Mouse (Mus musculus) heart, embryonic 11.5 days (tissue): ENCODE measurements at regions not wholly inside any gene's neighbourhood (a gene's known extent, or its start where the extent isn't known, plus 50 kb on each side); places are given as distances from the start of the nearest gene placed in this dataset.

Source experiments
- ATAC-seq: fragments of 200-750 bp; cut with Nextera tagmentation; replicated peaks from 2 replicates; pipeline ENCODE4 v1.8.0; 2017; ENCODE audit warnings: moderate library complexity; ENCODE audit not compliant: insufficient number of reproducible peaks, low FRiP score, low TSS enrichment
- H3K27ac ChIP-seq: fragments of 300-500 bp; sonication (generic); 2 replicates; pipeline ENCODE4 v1.5.1; 2014; ENCODE audit warnings: mild to moderate bottlenecking, low read depth, low read length
- H3K27me3 ChIP-seq: fragments of 300-500 bp; sonication (generic); 2 replicates; pipeline ENCODE4 v1.6.1; 2014; ENCODE audit warnings: mild to moderate bottlenecking, low read length, mixed read lengths; ENCODE audit not compliant: control insufficient read depth, insufficient read depth
- H3K36me3 ChIP-seq: fragments of 300-500 bp; sonication (generic); 2 replicates; pipeline ENCODE4 v1.6.1; 2014; ENCODE audit warnings: mild to moderate bottlenecking, low read length, moderate library complexity, mixed read lengths; ENCODE audit not compliant: control insufficient read depth, insufficient read depth
- H3K4me1 ChIP-seq: fragments of 300-500 bp; sonication (generic); 2 replicates; pipeline ENCODE4 v1.6.1; 2014; ENCODE audit warnings: low read length; ENCODE audit not compliant: control insufficient read depth, insufficient read depth
- H3K4me2 ChIP-seq: fragments of 300-500 bp; sonication (generic); 2 replicates; pipeline ENCODE4 v1.6.1; 2014; ENCODE audit warnings: mild to moderate bottlenecking, moderate library complexity
- H3K4me3 ChIP-seq: fragments of 300-500 bp; sonication (generic); 2 replicates; pipeline ENCODE4 v1.5.1; 2014; ENCODE audit warnings: low read depth, low read length
- H3K9ac ChIP-seq: fragments of 300-500 bp; sonication (generic); 2 replicates; pipeline ENCODE4 v1.6.1; 2014; ENCODE audit warnings: mild to moderate bottlenecking, low read depth, low read length, moderate library complexity
- H3K9me3 ChIP-seq: fragments of 300-500 bp; sonication (generic); replicated peaks from 2 replicates; pipeline ENCODE4 v1.6.1; 2016; ENCODE audit warnings: low read length; ENCODE audit not compliant: control insufficient read depth
- WGBS: fragments of 180-500 bp; shearing (Covaris S2); extraction: QIAGEN DNeasy Blood & Tissue Kit; methylation state at CpG from one replicate; pipeline ENCODE4 v1.1.7; 2014; ENCODE audit not compliant: insufficient replicate concordance; 5-methylcytosine and 5-hydroxymethylcytosine counted together

DNA sequence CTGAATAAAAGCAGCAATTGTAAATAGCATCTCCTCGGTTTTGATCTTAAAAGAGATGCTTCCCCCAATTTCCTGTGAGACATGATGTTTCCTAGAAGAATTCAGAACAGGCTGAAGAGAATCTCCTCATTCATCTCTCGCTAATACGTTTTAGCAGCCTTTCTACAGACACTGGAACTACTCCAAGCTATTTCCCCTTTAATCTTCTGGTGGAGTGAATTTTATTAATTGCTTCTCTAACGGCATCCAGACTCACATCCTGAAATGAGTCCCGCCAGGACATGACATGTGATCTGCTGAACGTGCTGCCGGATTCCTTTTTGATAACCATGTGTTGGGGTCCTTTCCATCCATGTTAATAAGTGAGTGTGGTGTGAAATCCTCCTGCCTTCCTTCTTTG is 209.6 kb upstream of the Kdm8 start:
- WGBS = 71% methylated on average over 7 of the region's 7 CpGs
- no peak overlapping the region for H3K9ac ChIP-seq
- no peak overlapping the region for H3K4me3 ChIP-seq
- H3K9me3 ChIP-seq = no peaks in the 10 kb centered on the region
- H3K36me3 ChIP-seq = no peaks in the 10 kb centered on the region
- no peaks in the 10 kb centered on the region for H3K27me3 ChIP-seq
- no peaks in the 10 kb centered on the region for H3K4me1 ChIP-seq
- no peak for ATAC-seq
- H3K27ac ChIP-seq = no peak overlapping the region
- H3K4me2 ChIP-seq = no peak overlapping the region

GRCm38 (mm10) chr7:125237026-125237425 is 207.4 kb upstream of the Kdm8 start:
- no peaks in the 10 kb centered on the region for H3K36me3 ChIP-seq
- H3K9ac ChIP-seq = no peak overlapping the region
- H3K4me2 ChIP-seq = no peak overlapping the region
- H3K4me1 ChIP-seq = no peaks in the 10 kb centered on the region
- H3K4me3 ChIP-seq = no peak overlapping the region
- no peak for ATAC-seq
- H3K27ac ChIP-seq = no peak overlapping the region
- WGBS = 59% methylated on average over 3 of the region's 3 CpGs
- H3K27me3 ChIP-seq = no peaks in the 10 kb centered on the region
- no peaks in the 10 kb centered on the region for H3K9me3 ChIP-seq

DNA sequence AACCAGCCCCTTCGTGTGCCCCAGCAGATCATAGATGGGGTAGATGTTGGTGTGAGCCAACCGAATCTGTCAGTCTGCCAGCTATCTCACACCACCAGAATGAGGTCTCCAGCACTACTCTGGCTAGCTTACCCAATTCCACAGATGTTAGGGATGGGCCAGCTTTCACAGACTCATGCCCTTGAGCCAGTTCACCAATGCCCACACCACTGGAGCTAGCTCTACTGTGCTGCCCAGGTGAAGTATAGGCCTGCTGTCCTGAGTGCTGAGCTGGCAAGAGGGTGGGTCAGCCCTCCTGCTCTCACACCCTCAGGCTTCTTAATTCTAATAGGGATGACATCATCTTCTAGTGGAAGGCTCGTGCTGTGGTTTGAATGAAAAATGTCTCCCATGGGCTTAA is 201.5 kb upstream of the Kdm8 start:
- 73% methylated on average over 3 of the region's 3 CpGs for WGBS

DNA sequence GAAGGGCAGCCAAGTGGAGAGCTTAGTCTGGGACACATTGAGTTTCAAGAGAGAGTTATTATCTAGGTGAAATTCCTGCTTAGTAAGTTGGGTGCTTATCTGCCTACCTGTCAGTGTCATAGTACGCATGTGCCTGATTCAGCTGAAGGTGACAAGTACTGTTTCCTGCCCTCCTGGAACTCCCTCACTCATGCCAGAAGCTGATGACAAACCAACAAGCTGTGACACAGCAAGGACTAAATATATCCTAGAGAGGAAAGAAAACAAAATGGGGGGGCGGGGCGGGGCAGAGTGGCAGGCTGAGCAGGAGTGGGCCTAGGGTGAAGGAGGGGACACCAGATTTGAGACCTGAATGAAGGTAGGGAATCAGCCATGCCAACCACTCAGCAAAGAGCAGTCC is 196.1 kb upstream of the Kdm8 start:
- no peaks in the 10 kb centered on the region for H3K27me3 ChIP-seq
- no peak for ATAC-seq
- H3K9ac ChIP-seq = no peak overlapping the region
- no peaks in the 10 kb centered on the region for H3K36me3 ChIP-seq
- H3K4me3 ChIP-seq = no peak overlapping the region
- no peak overlapping the region for H3K4me2 ChIP-seq
- no peaks in the 10 kb centered on the region for H3K4me1 ChIP-seq
- 57% methylated on average over 3 of the region's 3 CpGs for WGBS
- no peaks in the 10 kb centered on the region for H3K9me3 ChIP-seq
- no peak overlapping the region for H3K27ac ChIP-seq

More for the DNA sequence above, 201.5 kb upstream of the Kdm8 start:
- Histone ChIP-seq H3K9me3 (no peaks in the 10 kb centered on the region), H3K9ac (no peak overlapping the region), H3K27ac (no peak overlapping the region), H3K4me1 (no peaks in the 10 kb centered on the region), H3K4me3 (no peak overlapping the region), H3K27me3 (no peaks in the 10 kb centered on the region), H3K4me2 (no peak overlapping the region), H3K36me3 (no peaks in the 10 kb centered on the region)
- no peak for ATAC-seq

GRCm38 (mm10) chr7:125250385-125250784 is 194.1 kb upstream of the Kdm8 start:
- H3K4me2 ChIP-seq = no peak overlapping the region
- no peaks in the 10 kb centered on the region for H3K9me3 ChIP-seq
- no peak overlapping the region for H3K9ac ChIP-seq
- H3K4me1 ChIP-seq = no peaks in the 10 kb centered on the region
- H3K4me3 ChIP-seq = no peak overlapping the region
- no peaks in the 10 kb centered on the region for H3K27me3 ChIP-seq
- no peak for ATAC-seq
- H3K36me3 ChIP-seq = no peaks in the 10 kb centered on the region
- H3K27ac ChIP-seq = no peak overlapping the region
- 66% methylated on average over 2 of the region's 2 CpGs for WGBS

GRCm38 (mm10) chr7:125250970-125251585 is 193.4 kb upstream of the Kdm8 start:
- no peak overlapping the region for H3K4me2 ChIP-seq
- no peaks in the 10 kb centered on the region for H3K36me3 ChIP-seq
- 80% methylated on average over 6 of the region's 6 CpGs for WGBS
- no peaks in the 10 kb centered on the region for H3K27me3 ChIP-seq
- H3K27ac ChIP-seq = no peak overlapping the region
- no peaks in the 10 kb centered on the region for H3K9me3 ChIP-seq
- no peaks in the 10 kb centered on the region for H3K4me1 ChIP-seq
- H3K4me3 ChIP-seq = no peak overlapping the region
- no peak for ATAC-seq
- no peak overlapping the region for H3K9ac ChIP-seq

DNA sequence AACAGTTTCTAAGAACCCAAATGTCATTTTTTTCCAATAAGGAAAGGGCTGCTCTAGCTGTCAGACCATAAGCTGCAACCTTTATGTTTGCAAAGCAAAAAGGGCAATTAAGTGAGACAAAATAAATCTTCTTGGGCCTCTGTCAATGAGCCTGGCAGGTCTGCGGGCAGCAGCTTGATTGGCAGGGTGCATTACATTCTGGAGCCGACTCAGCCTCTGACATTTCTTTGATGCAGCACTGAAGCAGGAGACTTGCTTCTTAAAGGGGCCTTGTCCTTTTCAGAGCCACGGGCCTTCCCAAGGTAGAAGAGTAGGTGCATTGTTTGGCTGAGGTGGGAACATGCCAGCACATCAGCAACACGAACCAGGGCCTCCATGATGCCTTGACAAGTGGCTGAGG is 190.2 kb upstream of the Kdm8 start:
- Histone ChIP-seq H3K9me3 (no peaks in the 10 kb centered on the region), H3K36me3 (no peaks in the 10 kb centered on the region), H3K9ac (no peak overlapping the region), H3K4me3 (no peak overlapping the region), H3K27me3 (no peaks in the 10 kb centered on the region), H3K4me2 (no peak overlapping the region), H3K27ac (no peak overlapping the region), H3K4me1 (no peaks in the 10 kb centered on the region)
- ATAC-seq = no peak
- whole genome bisulfite sequencing = 41% methylated on average over 4 of the region's 4 CpGs

DNA sequence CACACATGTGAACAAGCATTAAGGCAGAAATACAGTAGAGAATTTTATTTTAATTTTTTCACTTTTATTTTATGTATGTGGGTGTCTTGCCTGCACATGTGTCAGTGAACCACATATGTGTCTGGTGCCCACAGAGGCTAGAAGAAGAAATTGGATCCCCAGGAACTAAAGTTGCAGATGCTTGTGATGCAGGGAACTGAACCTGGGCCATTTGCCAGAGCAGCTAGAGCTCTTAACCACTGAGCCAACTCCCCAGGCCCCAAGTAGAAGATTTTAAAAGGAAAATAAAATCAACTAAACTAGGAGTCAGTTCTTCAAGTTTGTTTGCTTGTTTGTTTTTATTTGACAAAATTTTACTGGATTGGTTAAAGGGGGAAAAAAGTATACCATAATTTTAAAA is 185.5 kb upstream of the Kdm8 start:
- no peak overlapping the region for H3K4me3 ChIP-seq
- no peaks in the 10 kb centered on the region for H3K27me3 ChIP-seq
- H3K9me3 ChIP-seq = no peaks in the 10 kb centered on the region
- no peaks in the 10 kb centered on the region for H3K4me1 ChIP-seq
- ATAC-seq = no peak
- no peaks in the 10 kb centered on the region for H3K36me3 ChIP-seq
- no peak overlapping the region for H3K4me2 ChIP-seq
- H3K27ac ChIP-seq = no peak overlapping the region
- H3K9ac ChIP-seq = no peak overlapping the region

- no peak overlapping the region for H3K9ac ChIP-seq
- H3K4me3 ChIP-seq = no peak overlapping the region
- H3K4me2 ChIP-seq = no peak overlapping the region
- no peaks in the 10 kb centered on the region for H3K4me1 ChIP-seq
- no peak for ATAC-seq
- H3K27me3 ChIP-seq = no peaks in the 10 kb centered on the region
- H3K36me3 ChIP-seq = no peaks in the 10 kb centered on the region
- H3K9me3 ChIP-seq = no peaks in the 10 kb centered on the region
- no peak overlapping the region for H3K27ac ChIP-seq
- 62% methylated on average over 2 of the region's 2 CpGs for WGBS
Measured at GRCm38 (mm10) chr7:125262133-125262532, 182.3 kb upstream of the Kdm8 start.
